Mouse (Mus musculus): Measurements from ENCODE around the gene C030005K15Rik.
"Not testable (repeated sequence)": the region's sequence is repeated elsewhere in the genome, so short reads cannot be mapped to it uniquely, and the experiment has no call there.

Gene C030005K15Rik

GRCm38 (mm10) chr10:97726655-97727054 lies at the start of gene C030005K15Rik:
TSS of gene C030005K15Rik (minus strand) at chr10:97726755.
- DNase-seq (ENCODE audit: low spot score in 2 of 2) = not testable (repeated sequence)

DNA sequence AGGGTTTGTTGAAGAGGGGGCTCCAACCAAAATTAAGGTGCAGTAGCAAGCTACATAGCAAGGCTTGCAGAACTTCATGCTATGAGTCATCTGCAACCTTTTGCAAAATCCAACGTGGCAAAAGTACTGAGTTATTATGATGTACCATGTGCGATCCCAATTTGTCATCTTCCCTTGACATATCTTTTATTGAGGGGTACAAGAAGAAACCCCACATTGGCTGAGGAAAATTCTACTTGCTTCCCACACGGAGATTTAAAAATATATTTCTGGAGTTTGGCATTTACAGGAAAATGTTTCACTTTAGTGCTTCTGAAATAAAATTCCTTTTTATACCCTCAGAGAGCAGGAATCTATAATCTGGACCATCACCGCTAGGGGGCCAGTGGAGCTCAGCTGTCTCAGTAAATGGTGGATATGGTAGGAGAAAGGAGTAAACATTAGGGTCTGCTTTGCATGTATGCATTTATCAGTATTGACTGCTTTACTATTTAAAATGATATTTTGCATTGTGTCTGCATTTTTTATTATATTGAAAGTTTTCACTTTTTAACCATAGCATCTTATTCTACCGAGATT lies 41.7 kb upstream of the C030005K15Rik start:
- DNase-seq (ENCODE audit: low spot score in 2 of 2) = no peak

DNA sequence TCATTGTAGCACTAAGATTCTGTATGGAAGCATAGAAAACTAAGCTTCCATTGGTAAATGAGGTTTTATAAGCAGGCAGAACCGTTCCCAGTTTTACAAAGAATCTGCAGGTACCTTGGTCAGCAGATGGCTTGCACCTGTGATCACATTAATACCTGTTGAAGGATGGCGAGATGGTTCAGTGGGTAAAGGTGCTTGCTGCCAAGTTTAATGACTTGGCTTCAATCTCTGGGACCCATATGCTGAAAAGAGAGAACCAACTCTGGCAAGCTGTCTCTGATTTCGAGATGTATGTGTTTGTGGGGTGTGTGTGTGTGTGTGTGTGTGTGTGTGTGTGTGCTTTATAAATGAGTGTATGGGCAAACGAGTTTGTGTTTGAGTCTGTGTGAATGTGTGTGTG lies 27.3 kb upstream of the C030005K15Rik start:
- no peak for DNase-seq (ENCODE audit: low spot score in 2 of 2)

- DNase-seq (ENCODE audit: low spot score in 2 of 2) = no peak
These were observed 20.7 kb upstream of the C030005K15Rik start for GRCm38 (mm10) chr10:97747231-97747630.

DNA sequence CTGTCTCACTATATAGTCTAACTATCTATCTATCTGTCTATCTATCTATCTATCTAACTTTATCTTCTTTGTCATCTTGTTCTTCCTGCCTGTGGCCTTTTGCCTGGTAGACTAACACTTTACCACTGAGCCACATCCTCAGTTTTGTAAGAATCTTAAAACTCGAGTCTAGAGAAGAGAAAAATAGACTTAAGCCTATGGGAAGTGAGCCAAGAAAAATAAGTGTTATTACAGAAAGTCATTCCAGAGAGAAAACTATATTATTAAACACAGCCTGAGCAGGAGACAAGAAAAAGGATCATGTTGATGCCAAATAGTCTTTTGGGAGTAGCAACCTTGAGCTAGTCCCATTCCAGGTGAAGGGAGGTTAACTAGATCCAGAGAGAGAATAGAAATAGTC lies 626 bp downstream of the C030005K15Rik start:
- no peak for DNase-seq (ENCODE audit: low spot score in 2 of 2)

DNA sequence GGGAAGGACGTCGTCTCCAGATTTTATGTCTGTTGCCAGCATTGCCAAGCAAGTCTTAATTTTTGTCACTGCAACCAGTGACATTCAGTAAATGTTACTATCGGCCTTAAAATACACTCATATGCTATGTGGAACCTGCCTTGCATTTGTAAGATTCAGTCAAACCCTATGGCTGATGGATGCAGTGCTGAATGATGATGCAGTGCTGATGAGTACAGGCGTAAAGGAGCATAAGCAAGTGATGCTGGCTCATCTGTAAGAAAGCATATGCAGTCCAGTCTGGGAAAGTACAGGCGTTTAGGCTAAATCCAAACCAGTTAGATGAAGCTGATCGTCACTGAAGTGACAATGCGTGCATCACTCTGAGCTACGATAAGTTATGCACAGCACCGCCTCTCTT lies 3.8 kb downstream of the C030005K15Rik start:
- DNase-seq (ENCODE audit: low spot score in 2 of 2) = no peak

DNA sequence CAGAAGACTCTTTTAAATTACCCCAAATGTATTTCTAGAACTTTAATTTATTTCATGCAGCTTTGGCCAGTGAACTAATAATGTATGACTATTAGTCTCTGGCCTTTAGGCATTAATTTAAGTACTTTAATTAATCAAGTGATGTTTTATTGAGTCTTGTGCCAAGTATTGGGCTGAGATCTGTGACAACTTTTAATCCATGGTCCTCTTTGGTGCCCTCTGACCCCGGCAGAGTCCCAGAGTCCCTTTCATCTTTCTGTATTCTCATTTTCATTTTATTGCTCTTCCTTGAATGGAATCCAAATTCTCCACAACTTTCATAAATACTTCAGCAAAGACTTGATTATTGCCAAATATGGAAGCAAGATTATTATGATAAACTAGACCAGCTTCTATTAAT lies 5.9 kb downstream of the C030005K15Rik start:
- DNase-seq (ENCODE audit: low spot score in 2 of 2) = no peak

DNA sequence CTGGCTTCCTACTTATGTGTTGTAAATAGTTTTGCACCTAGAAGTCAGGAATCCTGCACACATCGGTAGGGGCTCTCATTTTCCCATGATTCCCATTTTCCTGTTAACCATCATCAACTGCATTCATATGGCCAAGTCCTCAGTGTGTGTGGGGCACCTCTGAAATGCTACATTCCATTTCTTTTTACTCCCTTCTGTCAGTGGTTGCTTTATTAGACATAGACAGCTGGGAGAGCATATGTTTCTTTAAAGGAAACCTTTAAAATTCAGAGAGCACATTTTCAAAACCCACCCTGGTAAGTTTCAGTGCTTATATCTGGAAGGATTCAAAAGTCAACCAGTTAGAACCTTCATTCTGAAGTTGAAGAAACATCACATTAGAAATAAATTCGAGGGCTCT lies 8.5 kb downstream of the C030005K15Rik start:
- no peak for DNase-seq (ENCODE audit: low spot score in 2 of 2)

DNA sequence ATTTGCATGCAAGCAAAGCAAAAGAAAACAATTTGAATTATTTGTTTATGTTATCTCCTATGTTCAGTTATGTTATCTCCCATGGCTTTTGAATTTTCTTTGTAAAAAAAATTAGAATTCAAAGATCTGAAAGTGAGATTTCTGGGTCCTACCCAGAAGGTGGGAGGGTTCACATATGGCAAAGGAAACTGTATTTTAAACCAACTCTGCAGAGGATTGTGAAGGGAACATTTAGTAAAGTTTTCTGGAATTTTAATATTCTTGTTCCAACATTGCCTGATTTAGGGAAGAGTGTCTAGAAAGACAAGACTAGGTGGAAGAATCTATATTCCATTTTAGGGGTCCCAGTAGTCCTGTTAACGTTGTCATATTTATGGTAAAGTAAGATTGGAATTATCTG lies 9.3 kb downstream of the C030005K15Rik start:
- DNase-seq (ENCODE audit: low spot score in 2 of 2) = no peak

- no peak for DNase-seq (ENCODE audit: low spot score in 2 of 2)
These were observed 11.2 kb downstream of the C030005K15Rik start for GRCm38 (mm10) chr10:97715289-97715906.

GRCm38 (mm10) chr10:97714584-97714983 lies 12.0 kb downstream of the C030005K15Rik start:
- DNase-seq (ENCODE audit: low spot score in 2 of 2) = no peak

- DNase-seq (ENCODE audit: low spot score in 2 of 2) = peak in 1 of 2 experiments; percentile 27
These were observed 13.9 kb downstream of the C030005K15Rik start for GRCm38 (mm10) chr10:97712687-97713086.

DNA sequence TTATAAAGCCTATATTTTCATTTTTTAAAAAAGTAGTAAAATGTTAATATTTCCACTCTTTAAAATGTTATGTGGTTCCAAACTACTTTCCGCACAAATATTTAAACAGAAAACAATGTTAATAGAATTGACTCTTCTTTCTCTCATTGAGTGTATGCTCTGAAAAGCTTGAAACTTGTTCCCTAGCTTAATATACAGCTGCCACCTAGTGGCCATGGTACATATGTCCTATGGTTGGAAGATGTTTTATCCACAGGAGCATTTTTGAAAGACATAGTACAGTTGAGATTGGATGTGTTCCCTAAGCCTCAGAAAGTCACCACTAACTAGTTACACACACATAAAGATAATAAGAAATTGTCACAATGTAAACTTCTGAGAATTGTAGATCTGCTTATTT lies 22.0 kb downstream of the C030005K15Rik start:
- peak in 1 of 2 experiments; percentile 35 for DNase-seq (ENCODE audit: low spot score in 2 of 2)

DNA sequence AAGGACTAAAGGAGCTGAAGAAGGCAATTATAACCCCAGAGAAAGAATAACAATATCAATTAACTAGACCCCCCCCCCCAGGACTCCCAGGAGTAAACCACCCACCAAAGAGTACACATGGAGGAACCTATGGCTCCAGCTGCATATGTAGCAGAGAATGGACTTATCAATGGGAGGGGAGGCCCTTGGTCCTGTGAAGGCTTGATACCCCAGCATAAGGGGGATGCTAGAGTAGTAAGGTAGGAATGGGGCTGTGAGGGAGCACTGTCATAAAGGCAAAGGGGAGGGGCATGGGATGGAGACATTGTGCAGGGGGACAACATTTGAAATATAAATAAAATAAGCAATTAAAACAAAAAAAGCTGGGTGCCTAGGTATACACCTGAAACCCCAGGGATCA lies 24.2 kb downstream of the C030005K15Rik start:
- DNase-seq (ENCODE audit: low spot score in 2 of 2) = no peak

GRCm38 (mm10) chr10:97693398-97694135 lies 33.0 kb downstream of the C030005K15Rik start:
- DNase-seq (ENCODE audit: low spot score in 2 of 2) = no peak

DNA sequence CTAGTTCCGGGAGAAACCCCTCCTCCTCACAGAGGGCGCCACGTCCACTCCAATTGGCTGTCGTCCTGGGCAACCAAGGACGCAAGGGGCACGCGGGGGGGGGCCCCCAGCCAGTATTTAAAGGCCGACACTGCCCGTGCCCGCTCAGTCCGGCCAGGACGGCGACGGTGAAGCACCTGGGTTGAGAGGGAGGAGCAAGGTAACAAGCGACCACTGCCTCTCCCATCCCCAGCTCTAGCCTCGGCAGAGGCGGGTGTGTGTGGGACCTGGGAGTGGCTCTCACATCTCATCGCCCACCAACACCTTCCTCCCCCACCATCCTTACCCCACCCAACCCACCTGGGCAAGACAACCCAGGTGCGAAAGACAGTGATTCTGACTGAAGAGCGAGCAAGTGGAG lies 33.6 kb downstream of the C030005K15Rik start, which contains the start of gene Ccer1:
Gene Ccer1, plus strand, starts transcription at position 147 of the 400 bp plus-strand sequence.
- DNase-seq (ENCODE audit: low spot score in 2 of 2) = no peak

GRCm38 (mm10) chr10:97689425-97689824 lies 37.1 kb downstream of the C030005K15Rik start:
- DNase-seq (ENCODE audit: low spot score in 2 of 2) = no peak

- no peak for DNase-seq (ENCODE audit: low spot score in 2 of 2)
These were observed 39.4 kb downstream of the C030005K15Rik start for GRCm38 (mm10) chr10:97687198-97687597.

GRCm38 (mm10) chr10:97682981-97683380 lies 43.6 kb downstream of the C030005K15Rik start:
- no peak for DNase-seq (ENCODE audit: low spot score in 2 of 2)

Data from cerebellum, postnatal 4 days (tissue).